Mouse (Mus musculus): ENCODE measurements around the gene Eif4e1b. TPM values are rescaled to one million over a fixed set of nuclear protein-coding genes. Genes with fewer than 3 reads are reported as not detected.

Gene Eif4e1b
- polyA plus RNA-seq, 1 experiment from 2014 or later: not detected

GRCm38 (mm10) chr13:54758045-54758755 lies 25.6 kb upstream of the Eif4e1b start:
- under 1% methylated on average over 43 of the region's 43 CpGs for WGBS
- Histone ChIP-seq H3K4me1 (ENCODE audit: control insufficient read depth, insufficient read depth, low read length) (peaks cover 7% of the 10 kb centered on the region; the same call in 1 of the 2 replicates), H3K27ac (ENCODE audit: low read depth, low read length) (no peak overlapping the region), H3K9me3 (ENCODE audit: control insufficient read depth, low read length) (no peaks in the 10 kb centered on the region), H3K4me3 (ENCODE audit: low read length) (peak overlapping the region; percentile 34), H3K36me3 (ENCODE audit: control insufficient read depth, insufficient read depth, low read length) (no peaks in the 10 kb centered on the region), H3K27me3 (ENCODE audit: control insufficient read depth, insufficient read depth, low read length) (peaks cover 25% of the 10 kb centered on the region), H3K4me2 (replicated peaks; ENCODE audit: low read depth, low read length) (peak overlapping the region; percentile 65), H3K9ac (ENCODE audit: low read depth, low read length) (peak overlapping the region; percentile 7; the same call in 1 of the 2 replicates)
- ATAC-seq (ENCODE audit: low FRiP score, low TSS enrichment): peak; percentile 84

GRCm38 (mm10) chr13:54758756-54759470 lies 24.9 kb upstream of the Eif4e1b start:
- no peak overlapping the region; the same call in 1 of the 2 replicates for H3K4me3 ChIP-seq (ENCODE audit: low read length)
- peak; percentile 6; the same call in 1 of the 2 replicates for ATAC-seq (ENCODE audit: low FRiP score, low TSS enrichment)
- peaks cover 32% of the 10 kb centered on the region for H3K27me3 ChIP-seq (ENCODE audit: control insufficient read depth, insufficient read depth, low read length)
- no peaks in the 10 kb centered on the region for H3K36me3 ChIP-seq (ENCODE audit: control insufficient read depth, insufficient read depth, low read length)
- H3K4me2 ChIP-seq (replicated peaks; ENCODE audit: low read depth, low read length): peak overlapping the region; percentile 65; the same call in 1 of the 2 replicates
- peaks cover 7% of the 10 kb centered on the region; the same call in 1 of the 2 replicates for H3K4me1 ChIP-seq (ENCODE audit: control insufficient read depth, insufficient read depth, low read length)
- no peaks in the 10 kb centered on the region for H3K9me3 ChIP-seq (ENCODE audit: control insufficient read depth, low read length)
- H3K9ac ChIP-seq (ENCODE audit: low read depth, low read length): no peak overlapping the region
- 2% methylated on average over 29 of the region's 29 CpGs for WGBS
- no peak overlapping the region for H3K27ac ChIP-seq (ENCODE audit: low read depth, low read length)

- ATAC-seq (ENCODE audit: low FRiP score, low TSS enrichment): peak; percentile 25; the same call in 1 of the 2 replicates
- Histone ChIP-seq H3K9ac (ENCODE audit: low read depth, low read length) (no peak overlapping the region), H3K4me2 (replicated peaks; ENCODE audit: low read depth, low read length) (no peak overlapping the region), H3K4me3 (ENCODE audit: low read length) (no peak overlapping the region), H3K9me3 (ENCODE audit: control insufficient read depth, low read length) (no peaks in the 10 kb centered on the region), H3K27me3 (ENCODE audit: control insufficient read depth, insufficient read depth, low read length) (peaks cover 38% of the 10 kb centered on the region), H3K4me1 (ENCODE audit: control insufficient read depth, insufficient read depth, low read length) (peaks cover 7% of the 10 kb centered on the region; the same call in 1 of the 2 replicates), H3K27ac (ENCODE audit: low read depth, low read length) (no peak overlapping the region), H3K36me3 (ENCODE audit: control insufficient read depth, insufficient read depth, low read length) (no peaks in the 10 kb centered on the region)
- 1% methylated on average over 7 of the region's 7 CpGs for WGBS
Observed at GRCm38 (mm10) chr13:54759496-54759895, 24.3 kb upstream of the Eif4e1b start.

GRCm38 (mm10) chr13:54760164-54760795 lies 23.5 kb upstream of the Eif4e1b start:
- H3K4me1 ChIP-seq (ENCODE audit: control insufficient read depth, insufficient read depth, low read length): peaks cover 7% of the 10 kb centered on the region; the same call in 1 of the 2 replicates
- 71% methylated on average over 8 of the region's 8 CpGs for WGBS
- no peak overlapping the region for H3K4me2 ChIP-seq (replicated peaks; ENCODE audit: low read depth, low read length)
- H3K27ac ChIP-seq (ENCODE audit: low read depth, low read length): no peak overlapping the region
- H3K9me3 ChIP-seq (ENCODE audit: control insufficient read depth, low read length): no peaks in the 10 kb centered on the region
- H3K27me3 ChIP-seq (ENCODE audit: control insufficient read depth, insufficient read depth, low read length): peaks cover 44% of the 10 kb centered on the region
- ATAC-seq (ENCODE audit: low FRiP score, low TSS enrichment): no peak
- no peaks in the 10 kb centered on the region for H3K36me3 ChIP-seq (ENCODE audit: control insufficient read depth, insufficient read depth, low read length)
- H3K9ac ChIP-seq (ENCODE audit: low read depth, low read length): no peak overlapping the region
- H3K4me3 ChIP-seq (ENCODE audit: low read length): no peak overlapping the region

DNA sequence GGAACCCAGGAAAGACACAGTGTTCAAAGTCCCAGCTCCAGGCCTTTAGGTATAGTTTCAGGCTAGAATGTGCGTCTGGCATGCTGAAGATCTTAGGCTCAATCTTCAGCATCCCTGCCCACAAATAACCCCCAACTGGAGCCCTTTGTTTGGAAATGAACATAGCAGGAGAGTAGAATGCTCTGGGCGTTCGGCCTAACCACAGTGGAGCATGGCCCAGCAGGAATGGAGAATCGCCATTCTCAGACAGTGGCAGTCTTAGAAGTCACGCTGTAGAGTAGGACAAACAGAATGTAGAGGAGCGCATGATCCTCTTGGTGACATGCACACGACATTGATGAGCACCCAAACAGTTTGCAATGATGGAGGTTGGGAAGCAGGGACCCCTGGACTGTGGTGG lies 22.9 kb upstream of the Eif4e1b start:
- Histone ChIP-seq H3K27ac (ENCODE audit: low read depth, low read length) (no peak overlapping the region), H3K4me3 (ENCODE audit: low read length) (no peak overlapping the region), H3K4me1 (ENCODE audit: control insufficient read depth, insufficient read depth, low read length) (peaks cover 7% of the 10 kb centered on the region; the same call in 1 of the 2 replicates), H3K9me3 (ENCODE audit: control insufficient read depth, low read length) (no peaks in the 10 kb centered on the region), H3K36me3 (ENCODE audit: control insufficient read depth, insufficient read depth, low read length) (no peaks in the 10 kb centered on the region), H3K27me3 (ENCODE audit: control insufficient read depth, insufficient read depth, low read length) (peaks cover 45% of the 10 kb centered on the region), H3K4me2 (replicated peaks; ENCODE audit: low read depth, low read length) (no peak overlapping the region), H3K9ac (ENCODE audit: low read depth, low read length) (no peak overlapping the region)
- 77% methylated on average over 7 of the region's 7 CpGs for WGBS
- ATAC-seq (ENCODE audit: low FRiP score, low TSS enrichment): no peak

GRCm38 (mm10) chr13:54765281-54766191 lies 18.3 kb upstream of the Eif4e1b start:
- no peak for ATAC-seq (ENCODE audit: low FRiP score, low TSS enrichment)
- peaks cover under 1% of the 10 kb centered on the region; the same call in 1 of the 2 replicates for H3K9me3 ChIP-seq (ENCODE audit: control insufficient read depth, low read length)
- H3K4me2 ChIP-seq (replicated peaks; ENCODE audit: low read depth, low read length): peak overlapping the region; percentile 37
- no peaks in the 10 kb centered on the region for H3K36me3 ChIP-seq (ENCODE audit: control insufficient read depth, insufficient read depth, low read length)
- WGBS: 5% methylated on average over 44 of the region's 44 CpGs
- peak overlapping the region; percentile 29 for H3K4me3 ChIP-seq (ENCODE audit: low read length)
- H3K27me3 ChIP-seq (ENCODE audit: control insufficient read depth, insufficient read depth, low read length): peaks cover 44% of the 10 kb centered on the region
- H3K9ac ChIP-seq (ENCODE audit: low read depth, low read length): no peak overlapping the region
- no peak overlapping the region for H3K27ac ChIP-seq (ENCODE audit: low read depth, low read length)
- 0 out of 2 replicates have a peak, but pooled peaks cover 3% of the 10 kb centered on the region for H3K4me1 ChIP-seq (ENCODE audit: control insufficient read depth, insufficient read depth, low read length)

DNA sequence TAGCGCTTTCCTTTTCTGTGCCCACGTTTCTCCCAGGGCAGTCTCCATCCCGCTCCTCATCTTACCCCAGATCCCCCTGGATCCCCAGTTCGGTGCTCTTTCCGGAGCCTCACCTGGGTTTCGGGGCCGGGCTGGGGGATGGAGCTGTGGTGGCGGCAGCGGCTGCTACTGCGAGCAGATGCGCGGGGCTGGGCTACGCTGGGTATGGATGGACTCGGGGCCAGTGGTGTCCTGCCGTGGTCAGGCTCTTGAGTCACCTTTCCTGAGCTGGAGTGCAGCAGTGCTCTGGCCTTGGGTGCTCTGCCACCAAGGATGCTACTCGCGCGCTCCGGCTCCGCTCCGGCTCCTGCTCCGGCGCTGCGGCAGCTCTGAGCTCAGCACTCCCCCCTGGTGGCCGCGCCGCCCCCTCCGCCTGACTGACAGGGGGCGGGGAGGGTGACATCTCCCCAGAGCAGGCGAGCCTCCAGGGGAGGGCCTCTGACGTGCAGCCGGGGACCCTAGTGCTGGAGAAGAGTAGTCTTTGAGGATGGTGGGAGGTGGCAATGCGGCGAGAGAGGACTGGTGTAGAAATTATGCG lies 17.5 kb upstream of the Eif4e1b start, which contains the start of gene Sncb:
Gene Sncb (minus strand): TSS at position 404 of the 577 bp plus-strand sequence.
- H3K27me3 ChIP-seq (ENCODE audit: control insufficient read depth, insufficient read depth, low read length): peaks cover 44% of the 10 kb centered on the region

GRCm38 (mm10) chr13:54767012-54767411 lies 16.8 kb upstream of the Eif4e1b start:
- 79% methylated on average over 4 of the region's 4 CpGs for WGBS
- Histone ChIP-seq H3K9ac (ENCODE audit: low read depth, low read length) (no peak overlapping the region), H3K4me3 (ENCODE audit: low read length) (no peak overlapping the region), H3K36me3 (ENCODE audit: control insufficient read depth, insufficient read depth, low read length) (no peaks in the 10 kb centered on the region), H3K27me3 (ENCODE audit: control insufficient read depth, insufficient read depth, low read length) (peaks cover 44% of the 10 kb centered on the region), H3K9me3 (ENCODE audit: control insufficient read depth, low read length) (peaks cover 4% of the 10 kb centered on the region; the same call in 1 of the 2 replicates), H3K4me2 (replicated peaks; ENCODE audit: low read depth, low read length) (no peak overlapping the region), H3K4me1 (ENCODE audit: control insufficient read depth, insufficient read depth, low read length) (0 out of 2 replicates have a peak, but pooled peaks cover 3% of the 10 kb centered on the region), H3K27ac (ENCODE audit: low read depth, low read length) (no peak overlapping the region)
- ATAC-seq (ENCODE audit: low FRiP score, low TSS enrichment): no peak

More for the DNA sequence above, 17.5 kb upstream of the Eif4e1b start, which contains the start of gene Sncb:
- Histone ChIP-seq H3K4me1 (ENCODE audit: control insufficient read depth, insufficient read depth, low read length) (0 out of 2 replicates have a peak, but pooled peaks cover 3% of the 10 kb centered on the region), H3K9ac (ENCODE audit: low read depth, low read length) (no peak within 1 kb of the TSS), H3K4me3 (ENCODE audit: low read length) (peak within 1 kb of the TSS; percentile 29), H3K27ac (ENCODE audit: low read depth, low read length) (no peak within 1 kb of the TSS), H3K9me3 (ENCODE audit: control insufficient read depth, low read length) (peaks cover 4% of the 10 kb centered on the region; the same call in 1 of the 2 replicates), H3K36me3 (ENCODE audit: control insufficient read depth, insufficient read depth, low read length) (no peaks in the 10 kb centered on the region), H3K4me2 (replicated peaks; ENCODE audit: low read depth, low read length) (peak within 1 kb of the TSS; percentile 37)
- peak; percentile 62; the same call in 1 of the 2 replicates for ATAC-seq (ENCODE audit: low FRiP score, low TSS enrichment)
- 2% methylated on average over 27 of the region's 35 CpGs for WGBS

Data from kidney, embryonic 14.5 days (tissue).